In genomic region chr14:120515376-120515775, GRCm38 (mm10) we compare ENCODE assay signal across 9 mouse cellular contexts. TPM values are rescaled to one million over a fixed set of nuclear protein-coding genes. Genes with fewer than 3 reads are reported as not detected.
DNase-seq lines count a peak whose midpoint lies in the region; ATAC-seq lines count a peak whose summit lies in the region.
"Had no signal": no experiment of that assay in that cellular context is flagged by ENCODE, and none has a peak within 500 bp of the region (broad histone marks: within the 10 kb centered on the region; RNA-seq: fewer than 3 reads in every experiment).

No protein-coding gene starts in this region.

- 0 out of 2 replicates have a peak, but pooled peaks have one; percentile 57 for ATAC-seq in forebrain, embryonic 16.5 days
- no peak for ATAC-seq in midbrain, embryonic 14.5 days (ENCODE audit: low FRiP score, low TSS enrichment)

- no peak overlapping the region for H3K9ac ChIP-seq in forebrain, embryonic 16.5 days (replicated peaks; ENCODE audit: low read depth, low read length)
- no peak overlapping the region for H3K9ac ChIP-seq in midbrain, embryonic 14.5 days (replicated peaks; ENCODE audit: low read length)

- H3K27me3 ChIP-seq in forebrain, embryonic 16.5 days (replicated peaks; ENCODE audit: control insufficient read depth, insufficient read depth, low read length): no peaks in the 10 kb centered on the region
- no peaks in the 10 kb centered on the region for H3K27me3 ChIP-seq in forebrain, embryonic 10.5 days (ENCODE audit: poor library complexity, severe bottlenecking)
- no peaks in the 10 kb centered on the region for H3K27me3 ChIP-seq in midbrain, embryonic 14.5 days (ENCODE audit: control insufficient read depth, insufficient read depth, low read length)
- H3K27me3 ChIP-seq: CH12.LX had no signal

- no peak overlapping the region for H3K27ac ChIP-seq in forebrain, embryonic 16.5 days (ENCODE audit: low read length)
- no peak overlapping the region for H3K27ac ChIP-seq in forebrain, embryonic 10.5 days
- H3K27ac ChIP-seq in midbrain, embryonic 14.5 days (replicated peaks; ENCODE audit: low read depth, low read length): no peak overlapping the region

- H3K4me2 ChIP-seq in forebrain, embryonic 16.5 days (ENCODE audit: low read length): no peak overlapping the region
- H3K4me2 ChIP-seq in midbrain, embryonic 14.5 days (ENCODE audit: low read length): no peak overlapping the region

- no peak for DNase-seq in forebrain, embryonic 10.5 days (ENCODE audit: extremely low spot score, low spot score)
- DNase-seq in 3T3-L1 (ENCODE audit: low read depth, low spot score): peak; percentile 84
- DNase-seq in fat pad, adult 2 months (ENCODE audit: extremely low read depth, low read depth, low spot score): peak; percentile 49
- peak; percentile 36 to 49 for DNase-seq in kidney, postnatal 4 days
- DNase-seq in embryo, embryonic 10 days (ENCODE audit: low spot score): no peak
- DNase-seq in layer of hippocampus, postnatal 36 days: no peak
- DNase-seq in midbrain, embryonic 14.5 days: no peak

- no peaks in the 10 kb centered on the region; the same call in 1 of the 2 replicates for H3K4me1 ChIP-seq in forebrain, embryonic 16.5 days (replicated peaks; ENCODE audit: control insufficient read depth, insufficient read depth, low read length)
- H3K4me1 ChIP-seq in forebrain, embryonic 10.5 days: no peaks in the 10 kb centered on the region
- H3K4me1 ChIP-seq in midbrain, embryonic 14.5 days (ENCODE audit: control insufficient read depth, insufficient read depth, low read length): no peaks in the 10 kb centered on the region

- no peak overlapping the region for H3K4me3 ChIP-seq in forebrain, embryonic 16.5 days (replicated peaks; ENCODE audit: low read length)
- H3K4me3 ChIP-seq in forebrain, embryonic 10.5 days: no peak overlapping the region
- no peak overlapping the region for H3K4me3 ChIP-seq in midbrain, embryonic 14.5 days (replicated peaks; ENCODE audit: low read depth, low read length)

- 64% methylated on average over 1 of the region's 1 CpGs for WGBS in forebrain, embryonic 16.5 days
- WGBS in forebrain, embryonic 10.5 days: 79% methylated on average over 1 of the region's 1 CpGs
- WGBS in midbrain, embryonic 14.5 days: 97% methylated on average over 1 of the region's 1 CpGs

- H3K9me3 ChIP-seq in forebrain, embryonic 16.5 days (ENCODE audit: control insufficient read depth, low read length): no peaks in the 10 kb centered on the region
- no peaks in the 10 kb centered on the region for H3K9me3 ChIP-seq in forebrain, embryonic 10.5 days
- H3K9me3 ChIP-seq in midbrain, embryonic 14.5 days (ENCODE audit: control insufficient read depth, low read length): no peaks in the 10 kb centered on the region

- H3K36me3 ChIP-seq in forebrain, embryonic 16.5 days (ENCODE audit: control insufficient read depth, insufficient read depth): no peaks in the 10 kb centered on the region
- no peaks in the 10 kb centered on the region for H3K36me3 ChIP-seq in forebrain, embryonic 10.5 days (replicated peaks)
- no peaks in the 10 kb centered on the region for H3K36me3 ChIP-seq in midbrain, embryonic 14.5 days (ENCODE audit: control insufficient read depth, insufficient read depth, low read length)

RNA-seq across cellular contexts. Expression of gene Rap2a, which starts 37.1 kb away (rescaled TPM):
- 19.9 and 21.5 TPM in 2 replicates for polyA plus RNA-seq in forebrain, embryonic 16.5 days (2015; fragmentation: Nextera tagmentation; extraction: Ambion mirVana)
- 7.7 and 9.0 TPM in 2 replicates for polyA plus RNA-seq in forebrain, embryonic 10.5 days (2016; fragmentation: Nextera tagmentation; extraction: Ambion mirVana)
- total RNA-seq in layer of hippocampus, postnatal 36 days (2021): 10 to 100 TPM; 85.6 to 89.7 TPM
- 23.5 and 23.9 TPM in 2 replicates for polyA plus RNA-seq in midbrain, embryonic 14.5 days (2014; fragmentation: Nextera tagmentation; extraction: Ambion mirVana)

Comparison
In these comparisons a context has a peak if more than half of its experiments do, and no peak if none do; other contexts are left out.
1. DNase-seq: peak in 3T3-L1 (single experiment), fat pad, adult 2 months (single experiment) and kidney, postnatal 4 days (2 of 2); none in forebrain, embryonic 10.5 days (single experiment), embryo, embryonic 10 days (single experiment), layer of hippocampus, postnatal 36 days (0 of 2) and midbrain, embryonic 14.5 days (single experiment).